Mouse (Mus musculus): ENCODE measurements at regions not wholly inside any gene's neighbourhood (a gene's known extent, or its start where the extent isn't known, plus 50 kb on each side); places are given as distances from the start of the nearest gene placed in this dataset.

- DNase-seq (ENCODE audit: low spot score): peak; percentile 29
These were observed 263.7 kb downstream of the Olfm4 start for GRCm38 (mm10) chr14:80247575-80247974.

- no peak for DNase-seq (ENCODE audit: low spot score)
These were observed 266.0 kb downstream of the Olfm4 start for GRCm38 (mm10) chr14:80249882-80250281.

GRCm38 (mm10) chr14:80257086-80257485, 273.2 kb downstream of the Olfm4 start:
- no peak for DNase-seq (ENCODE audit: low spot score)

- DNase-seq (ENCODE audit: low spot score): no peak
These were observed 279.3 kb downstream of the Olfm4 start for GRCm38 (mm10) chr14:80263173-80263572.

GRCm38 (mm10) chr14:80265081-80265480, 281.2 kb downstream of the Olfm4 start:
- peak; percentile 47 for DNase-seq (ENCODE audit: low spot score)

- DNase-seq (ENCODE audit: low spot score): peak; percentile 77
These were observed 285.5 kb downstream of the Olfm4 start for GRCm38 (mm10) chr14:80269179-80269951.

- DNase-seq (ENCODE audit: low spot score): no peak
These were observed 286.2 kb downstream of the Olfm4 start for GRCm38 (mm10) chr14:80270063-80270462.

- DNase-seq (ENCODE audit: low spot score): no peak
These were observed 296.3 kb downstream of the Olfm4 start for GRCm38 (mm10) chr14:80280188-80280587.

GRCm38 (mm10) chr14:80283726-80284125, 299.8 kb downstream of the Olfm4 start:
- DNase-seq (ENCODE audit: low spot score): no peak

GRCm38 (mm10) chr14:80291360-80291759, 307.5 kb downstream of the Olfm4 start:
- DNase-seq (ENCODE audit: low spot score): no peak

GRCm38 (mm10) chr14:80293378-80293777, 309.5 kb downstream of the Olfm4 start:
- DNase-seq (ENCODE audit: low spot score): no peak

GRCm38 (mm10) chr14:80329651-80330050, 345.8 kb downstream of the Olfm4 start:
- DNase-seq (ENCODE audit: low spot score): no peak

- no peak for DNase-seq (ENCODE audit: low spot score)
These were observed 378.2 kb downstream of the Olfm4 start for GRCm38 (mm10) chr14:80362024-80362622.

GRCm38 (mm10) chr14:80369448-80370153, 385.7 kb downstream of the Olfm4 start:
- no peak for DNase-seq (ENCODE audit: low spot score)

- DNase-seq (ENCODE audit: low spot score): no peak
These were observed 390.4 kb downstream of the Olfm4 start for GRCm38 (mm10) chr14:80374290-80374689.

- DNase-seq (ENCODE audit: low spot score): no peak
These were observed 393.2 kb downstream of the Olfm4 start for GRCm38 (mm10) chr14:80377064-80377463.

GRCm38 (mm10) chr14:80391418-80391817, 407.5 kb downstream of the Olfm4 start:
- DNase-seq (ENCODE audit: low spot score): no peak

- no peak for DNase-seq (ENCODE audit: low spot score)
These were observed 424.4 kb downstream of the Olfm4 start for GRCm38 (mm10) chr14:80408317-80408716.

GRCm38 (mm10) chr14:80418810-80419325, 435.0 kb downstream of the Olfm4 start:
- DNase-seq (ENCODE audit: low spot score): no peak

- no peak for DNase-seq (ENCODE audit: low spot score)
These were observed 459.9 kb downstream of the Olfm4 start for GRCm38 (mm10) chr14:80443820-80444219.

- DNase-seq (ENCODE audit: low spot score): no peak
These were observed 487.6 kb downstream of the Olfm4 start for GRCm38 (mm10) chr14:80471470-80471869.

- DNase-seq (ENCODE audit: low spot score): no peak
These were observed 496.0 kb downstream of the Olfm4 start for GRCm38 (mm10) chr14:80479918-80480317.

- DNase-seq (ENCODE audit: low spot score): no peak
These were observed 498.9 kb downstream of the Olfm4 start for GRCm38 (mm10) chr14:80482771-80483170.
